ENCODE assay signal across 9 mouse cellular contexts in the genomic region with DNA sequence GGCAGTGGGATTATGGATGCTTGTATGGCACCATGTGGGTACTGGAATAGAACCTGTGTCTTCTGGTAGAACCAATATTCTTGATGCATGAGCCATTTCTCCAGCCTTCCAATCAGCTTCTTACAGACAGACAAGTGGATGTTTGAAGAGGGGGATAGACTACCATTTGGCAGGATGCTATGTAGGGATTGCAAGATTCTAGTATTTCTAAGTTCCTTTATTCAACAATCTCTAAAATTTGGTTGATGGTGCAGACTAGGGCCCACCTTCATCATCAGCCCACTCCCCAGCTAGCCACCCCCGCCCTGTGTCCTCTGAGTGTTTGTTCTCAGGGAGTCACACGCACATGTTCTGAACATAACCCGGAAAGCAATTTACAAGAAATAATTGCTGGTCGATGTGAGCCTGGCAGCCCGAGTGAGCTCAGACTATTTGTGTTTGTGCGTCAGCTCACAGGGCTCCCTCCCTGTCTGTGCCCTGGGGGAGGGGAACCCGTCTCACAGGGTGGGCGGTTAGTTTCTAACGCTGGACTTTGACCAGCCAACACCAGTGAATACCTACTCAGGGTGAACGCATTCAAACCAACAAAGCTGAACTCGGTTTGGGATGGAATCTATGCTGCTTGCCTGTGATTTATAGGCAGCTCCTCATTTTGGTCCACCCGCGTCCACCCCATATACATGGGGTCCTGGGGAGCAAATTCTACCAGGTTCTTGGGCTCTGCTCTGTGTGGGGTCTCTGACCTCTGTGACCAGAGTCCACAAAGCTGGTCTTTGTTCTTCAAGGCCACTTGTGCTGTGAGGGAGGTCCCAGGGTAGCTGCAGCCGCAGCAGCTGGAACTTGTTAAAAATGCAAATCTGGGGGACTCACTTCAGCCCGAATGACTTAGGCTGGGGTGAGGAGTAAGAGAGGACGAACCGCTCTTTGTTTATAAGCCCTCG. TPM values are rescaled to one million over a fixed set of nuclear protein-coding genes. Genes with fewer than 3 reads are reported as not detected.
DNase-seq lines count a peak whose midpoint lies in the region; ATAC-seq lines count a peak whose summit lies in the region.
"Had no signal": no experiment of that assay in that cellular context is flagged by ENCODE, and none has a peak within 500 bp of the region (broad histone marks: within the 10 kb centered on the region; RNA-seq: fewer than 3 reads in every experiment).

No protein-coding gene starts in this region.

- ATAC-seq in forebrain, embryonic 13.5 days = peak; percentile 52; the same call in 1 of the 2 replicates
- peak; percentile 87 for ATAC-seq in kidney, embryonic 15.5 days (replicated peaks; ENCODE audit: low FRiP score)
- ATAC-seq in midbrain, embryonic 15.5 days (replicated peaks) = no peak

- H3K4me3 ChIP-seq in heart, embryonic 10.5 days = peak overlapping the region; percentile 27
- H3K4me3 ChIP-seq in forebrain, embryonic 13.5 days = no peak overlapping the region
- no peak overlapping the region; the same call in 1 of the 2 replicates for H3K4me3 ChIP-seq in kidney, embryonic 15.5 days (replicated peaks)
- H3K4me3 ChIP-seq in midbrain, embryonic 15.5 days = no peak overlapping the region

- H3K9ac ChIP-seq in forebrain, embryonic 13.5 days = peak overlapping the region; percentile 37; the same call in 1 of the 2 replicates
- H3K9ac ChIP-seq in kidney, embryonic 15.5 days = 0 out of 2 replicates have a peak overlapping the region, but pooled peaks have one; percentile 18
- H3K9ac ChIP-seq in midbrain, embryonic 15.5 days = no peak overlapping the region

- WGBS in heart, embryonic 10.5 days = 12% methylated on average over 18 of the region's 18 CpGs
- 3% methylated on average over 18 of the region's 18 CpGs for WGBS in forebrain, embryonic 13.5 days
- WGBS in kidney, embryonic 15.5 days = 5% methylated on average over 18 of the region's 18 CpGs
- WGBS in midbrain, embryonic 15.5 days = 4% methylated on average over 18 of the region's 18 CpGs

- peaks cover 59% of the 10 kb centered on the region for H3K4me1 ChIP-seq in heart, embryonic 10.5 days
- H3K4me1 ChIP-seq in forebrain, embryonic 13.5 days = peaks cover 57% of the 10 kb centered on the region
- H3K4me1 ChIP-seq in kidney, embryonic 15.5 days = peaks cover 65% of the 10 kb centered on the region
- peaks cover 53% of the 10 kb centered on the region for H3K4me1 ChIP-seq in midbrain, embryonic 15.5 days

- peak overlapping the region; percentile 90 for H3K27ac ChIP-seq in heart, embryonic 10.5 days
- peak overlapping the region; percentile 64 for H3K27ac ChIP-seq in forebrain, embryonic 13.5 days
- H3K27ac ChIP-seq in kidney, embryonic 15.5 days = peak overlapping the region; percentile 92
- H3K27ac ChIP-seq in midbrain, embryonic 15.5 days = peak overlapping the region; percentile 65

- DNase-seq in heart, embryonic 10.5 days (ENCODE audit: low spot score) = peak; percentile 84
- DNase-seq in heart, adult 8-10 months (ENCODE audit: low spot score) = no peak
- DNase-seq in layer of hippocampus, postnatal 36 days = no peak
- DNase-seq in frontal cortex, postnatal 25 days (ENCODE audit: low spot score in 2 of 2) = no peak
- DNase-seq in urinary bladder, postnatal 10 days (ENCODE audit: low spot score) = no peak

- H3K36me3 ChIP-seq in heart, embryonic 10.5 days = no peaks in the 10 kb centered on the region
- H3K36me3 ChIP-seq in forebrain, embryonic 13.5 days (ENCODE audit: poor library complexity, severe bottlenecking) = no peaks in the 10 kb centered on the region
- no peaks in the 10 kb centered on the region for H3K36me3 ChIP-seq in kidney, embryonic 15.5 days
- H3K36me3 ChIP-seq in midbrain, embryonic 15.5 days (replicated peaks) = no peaks in the 10 kb centered on the region

- peak overlapping the region; percentile 45 for H3K4me2 ChIP-seq in forebrain, embryonic 13.5 days
- H3K4me2 ChIP-seq in kidney, embryonic 15.5 days = peak overlapping the region; percentile 47
- H3K4me2 ChIP-seq in midbrain, embryonic 15.5 days = no peak overlapping the region

- H3K27me3 ChIP-seq in heart, embryonic 10.5 days (ENCODE audit: insufficient read depth, poor library complexity, severe bottlenecking) = no peaks in the 10 kb centered on the region
- no peaks in the 10 kb centered on the region for H3K27me3 ChIP-seq in forebrain, embryonic 13.5 days
- no peaks in the 10 kb centered on the region for H3K27me3 ChIP-seq in kidney, embryonic 15.5 days
- no peaks in the 10 kb centered on the region for H3K27me3 ChIP-seq in midbrain, embryonic 15.5 days (replicated peaks)

- H3K9me3 ChIP-seq in heart, embryonic 10.5 days = no peaks in the 10 kb centered on the region
- no peaks in the 10 kb centered on the region for H3K9me3 ChIP-seq in forebrain, embryonic 13.5 days (replicated peaks)
- H3K9me3 ChIP-seq in kidney, embryonic 15.5 days (replicated peaks) = no peaks in the 10 kb centered on the region
- no peaks in the 10 kb centered on the region for H3K9me3 ChIP-seq in midbrain, embryonic 15.5 days

RNA-seq across cellular contexts. Expression of a gene that starts 20.6 kb away (rescaled TPM):
- polyA plus RNA-seq in heart, embryonic 10.5 days (2016; fragmentation: Nextera tagmentation; extraction: Ambion mirVana) = 3.0 and 3.5 TPM in 2 replicates
- total RNA-seq in heart, adult 8-10 months (2022) = not detected
- polyA plus RNA-seq in forebrain, embryonic 13.5 days (2015; fragmentation: Nextera tagmentation; extraction: Ambion mirVana) = 1.4 and 2.6 TPM in 2 replicates
- 1.0 and 1.7 TPM in 2 replicates for polyA plus RNA-seq in kidney, embryonic 15.5 days (2015; fragmentation: Nextera tagmentation; extraction: Ambion mirVana)
- 6.4 TPM in 2 replicates for polyA plus RNA-seq in midbrain, embryonic 15.5 days (2015; fragmentation: Nextera tagmentation; extraction: Ambion mirVana)
- total RNA-seq in layer of hippocampus, postnatal 36 days (2021) = not detected
- total RNA-seq: left cerebral cortex, postnatal 10 days had no signal

RNA-seq across cellular contexts. Expression of a gene that starts 34.7 kb away (rescaled TPM):
- polyA plus RNA-seq in heart, embryonic 10.5 days (2016; fragmentation: Nextera tagmentation; extraction: Ambion mirVana) = 58.4 and 61.1 TPM in 2 replicates
- 10 to 100 TPM; 31.0 to 45.6 (median 36.2) TPM for total RNA-seq in heart, adult 8-10 months (2022)
- 42.3 and 47.7 TPM in 2 replicates for polyA plus RNA-seq in forebrain, embryonic 13.5 days (2015; fragmentation: Nextera tagmentation; extraction: Ambion mirVana)
- polyA plus RNA-seq in kidney, embryonic 15.5 days (2015; fragmentation: Nextera tagmentation; extraction: Ambion mirVana) = 57.3 and 61.0 TPM in 2 replicates
- 51.1 and 51.4 TPM in 2 replicates for polyA plus RNA-seq in midbrain, embryonic 15.5 days (2015; fragmentation: Nextera tagmentation; extraction: Ambion mirVana)
- total RNA-seq in layer of hippocampus, postnatal 36 days (2021) = 10 to 100 TPM; 21.9 to 22.9 TPM

RNA-seq across cellular contexts. Expression of a gene that starts 44.2 kb away (rescaled TPM):
- polyA plus RNA-seq in heart, embryonic 10.5 days (2016; fragmentation: Nextera tagmentation; extraction: Ambion mirVana) = 54.3 and 58.8 TPM in 2 replicates
- 1 to 10 TPM; 4.4 to 9.5 (median 6.3) TPM for total RNA-seq in heart, adult 8-10 months (2022)
- 26.9 and 28.8 TPM in 2 replicates for polyA plus RNA-seq in forebrain, embryonic 13.5 days (2015; fragmentation: Nextera tagmentation; extraction: Ambion mirVana)
- polyA plus RNA-seq in kidney, embryonic 15.5 days (2015; fragmentation: Nextera tagmentation; extraction: Ambion mirVana) = 62.3 and 69.4 TPM in 2 replicates
- 25.1 and 29.1 TPM in 2 replicates for polyA plus RNA-seq in midbrain, embryonic 15.5 days (2015; fragmentation: Nextera tagmentation; extraction: Ambion mirVana)
- 1 to 10 TPM; 5.4 to 5.8 TPM for total RNA-seq in layer of hippocampus, postnatal 36 days (2021)
